Mouse (Mus musculus) brain, embryonic 14.5 days (tissue): ENCODE results near the gene Sept12.

ENCODE experiments used
- CTCF ChIP-seq: fragments of 200-500 bp; IDR thresholded peaks from 2 replicates; pipeline ENCODE4 v1.5.1; 2012; ENCODE audit warnings: inconsistent platforms, mild to moderate bottlenecking, moderate library complexity, borderline replicate concordance; ENCODE audit not compliant: insufficient read depth, insufficient read length; ENCODE audit errors: extremely low read depth
- POLR2A ChIP-seq: fragments of 200-500 bp; IDR thresholded peaks from 2 replicates; pipeline ENCODE4 v1.6.1; 2012; ENCODE audit warnings: mild to moderate bottlenecking, inconsistent platforms, borderline replicate concordance; ENCODE audit not compliant: poor library complexity, insufficient read depth, insufficient read length, severe bottlenecking; ENCODE audit errors: extremely low read depth

DNA sequence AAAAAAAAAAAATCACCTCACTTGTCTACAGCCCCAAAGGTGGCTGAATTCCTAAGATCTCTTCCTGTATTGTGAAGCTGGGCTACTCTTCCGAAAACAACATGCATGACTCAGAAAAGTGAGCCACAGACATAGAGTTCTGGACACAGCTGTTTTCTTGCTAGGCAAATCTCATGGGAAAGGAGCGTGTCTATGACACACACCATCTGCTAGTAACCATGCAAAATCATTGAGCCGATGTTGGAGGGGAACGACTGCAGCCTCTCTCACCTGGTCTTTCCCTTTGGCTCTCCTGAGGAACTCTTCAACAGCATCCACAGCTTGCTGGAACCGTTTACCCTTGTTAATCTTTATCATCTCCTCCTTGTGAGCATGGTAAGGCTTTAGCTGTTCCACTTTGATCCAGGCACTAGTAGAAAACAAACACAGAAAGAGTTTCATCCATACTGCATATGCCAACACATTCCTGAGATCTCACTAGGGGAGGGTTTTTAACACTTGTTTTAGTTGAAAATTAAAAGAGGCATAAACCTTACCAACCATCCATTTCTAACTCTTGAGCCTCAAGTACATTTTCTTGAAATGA is 39.1 kb upstream of the Sept12 start:
- TF ChIP-seq CTCF: no peak
- no peak for TF ChIP-seq POLR2A
